Mouse (Mus musculus) neutrophil, adult 83 days (primary cell): ENCODE data around the gene Gm19410. TPM values are rescaled to one million over a fixed set of nuclear protein-coding genes. Genes with fewer than 3 reads are reported as not detected.

Source experiments
- total RNA-seq, 2 experiments: library from RNA; stranded (reverse); gene quantifications; one replicate each; pipeline ENCODE4 v1.2.4; 2023

Gm19410 gene
- not detected for total RNA-seq

GRCm38 (mm10) chr8:35765499-35766193 lies at the start of gene Gm19410:
Gm19410 (plus strand) TSS chr8:35765790.

